Mouse (Mus musculus) layer of hippocampus, adult 8-10 months (tissue): ENCODE measurements at regions not wholly inside any gene's neighbourhood (a gene's known extent, or its start where the extent isn't known, plus 50 kb on each side); places are given as distances from the start of the nearest gene placed in this dataset.

Experiments
- DNase-seq, 2 experiments: peaks; one replicate each; pipeline ENCODE4 v3.0.0; 2022; ENCODE audit warnings: low spot score in 2 of 2

GRCm38 (mm10) chr9:23911851-23912250 is 185.9 kb upstream of the Npsr1 start:
- DNase-seq, result no peak

GRCm38 (mm10) chr9:23917345-23917744 is 180.5 kb upstream of the Npsr1 start:
- DNase-seq, result no peak

GRCm38 (mm10) chr9:23919191-23919904 is 178.4 kb upstream of the Npsr1 start:
- DNase-seq, result no peak

- DNase-seq, result no peak
Observed at GRCm38 (mm10) chr9:23932185-23932584, 165.6 kb upstream of the Npsr1 start.

GRCm38 (mm10) chr9:23934282-23934681 is 163.5 kb upstream of the Npsr1 start:
- DNase-seq, result no peak

- DNase-seq, result peak; percentile 32 to 37
Observed at GRCm38 (mm10) chr9:23952543-23952942, 145.3 kb upstream of the Npsr1 start.

- DNase-seq, result no peak
Observed at GRCm38 (mm10) chr9:23956593-23956992, 141.2 kb upstream of the Npsr1 start.

- DNase-seq, result no peak
Observed at GRCm38 (mm10) chr9:23969736-23970135, 128.1 kb upstream of the Npsr1 start.

GRCm38 (mm10) chr9:23973206-23973605 is 124.6 kb upstream of the Npsr1 start:
- no peak for DNase-seq

- DNase-seq, result no peak
Observed at GRCm38 (mm10) chr9:23977574-23977973, 120.2 kb upstream of the Npsr1 start.

GRCm38 (mm10) chr9:24006353-24006752 is 91.4 kb upstream of the Npsr1 start:
- no peak for DNase-seq

- DNase-seq, result no peak
Observed at GRCm38 (mm10) chr9:24038274-24038673, 59.5 kb upstream of the Npsr1 start.
